Comparison of ENCODE assay signal across 1 mouse cellular context in the genomic region with DNA sequence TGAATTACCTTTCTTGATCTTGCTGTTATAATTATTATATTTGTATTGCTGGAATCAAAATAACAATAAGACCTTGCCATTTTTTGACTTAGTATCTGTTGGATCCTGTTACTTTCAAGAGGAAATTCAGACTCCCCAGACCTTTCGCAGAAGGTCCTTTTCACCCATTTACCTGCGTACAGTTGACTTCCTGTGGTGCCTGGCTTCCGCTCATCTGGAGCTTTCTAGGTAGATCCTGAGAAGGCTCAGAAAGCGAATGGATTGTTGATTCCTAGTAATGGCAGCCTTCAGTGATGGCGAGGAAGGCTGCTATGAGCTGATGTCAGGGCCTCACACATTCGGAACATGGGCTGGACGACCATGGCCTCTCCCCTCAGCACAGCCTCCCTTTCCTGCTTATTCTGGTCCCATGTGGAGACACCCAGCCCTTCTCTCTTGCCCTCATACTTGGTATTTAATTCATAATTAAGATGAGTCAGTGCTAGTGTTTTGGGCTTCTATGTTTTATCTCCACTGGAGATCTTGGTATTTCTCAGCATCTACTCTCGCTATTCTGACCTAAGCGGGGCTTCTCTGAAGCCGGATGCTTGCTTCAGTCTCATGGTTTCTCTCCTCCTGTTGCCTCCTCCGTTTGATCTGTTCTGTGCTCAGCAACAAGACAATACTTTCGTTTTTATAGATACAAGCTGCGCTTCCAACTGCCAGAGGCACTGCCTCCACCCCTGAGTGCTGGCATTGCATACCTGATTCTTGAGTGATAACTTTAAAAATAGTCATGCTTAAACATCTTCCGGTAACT.
TF ChIP-seq lines count a peak whose summit lies in the region.

No protein-coding gene starts in this region.

TF ChIP-seq in ES-E14, 5 proteins besides CTCF, POLR2A, EP300 and RAD21:
- TF ChIP-seq MAFK (IDR thresholded peaks at IDR 0.05; ENCODE audit: insufficient read depth, low read depth, low read length) (no peak), HCFC1 (IDR thresholded peaks at IDR 0.05; ENCODE audit: borderline replicate concordance, insufficient read depth, low read length) (no peak), ZC3H11A (IDR thresholded peaks at IDR 0.05; ENCODE audit: borderline replicate concordance, low read depth, low read length) (no peak), CHD2 (IDR thresholded peaks at IDR 0.05; ENCODE audit: low read depth, low read length) (no peak), ZNF384 (IDR thresholded peaks at IDR 0.05; ENCODE audit: low read depth, low read length) (no peak)
TF ChIP-seq in ES-E14: peak in this region for 0.
